Mouse (Mus musculus): Measurements from ENCODE around the gene Cul9. TPM values are rescaled to one million over a fixed set of nuclear protein-coding genes. Genes with fewer than 3 reads are reported as not detected.

The Cul9 gene
- polyA plus RNA-seq, 1 experiment from 2014 or later = 5.6 TPM

- Histone ChIP-seq H3K9me3 (replicated peaks; ENCODE audit: control insufficient read depth, low read length) (no peaks in the 10 kb centered on the region), H3K27ac (ENCODE audit: low read length) (no peak overlapping the region), H3K4me2 (ENCODE audit: low read depth, low read length) (peak overlapping the region; percentile 71; the same call in 1 of the 2 replicates), H3K4me3 (ENCODE audit: low read length) (no peak overlapping the region; the same call in none of the 2 replicates), H3K36me3 (ENCODE audit: control insufficient read depth, insufficient read depth) (no peaks in the 10 kb centered on the region), H3K9ac (ENCODE audit: low read length) (no peak overlapping the region), H3K4me1 (ENCODE audit: control insufficient read depth, insufficient read depth, low read length) (peaks cover 6% of the 10 kb centered on the region; the same call in 1 of the 2 replicates), H3K27me3 (ENCODE audit: control insufficient read depth, insufficient read depth, low read length) (peaks cover 64% of the 10 kb centered on the region)
- ATAC-seq (replicated peaks; ENCODE audit: extremely low read depth, insufficient read depth, low FRiP score) = no peak
- WGBS = 11% methylated on average over 6 of the region's 6 CpGs
Measured at GRCm38 (mm10) chr17:46484461-46484875, 61.7 kb downstream of the Cul9 start.

DNA sequence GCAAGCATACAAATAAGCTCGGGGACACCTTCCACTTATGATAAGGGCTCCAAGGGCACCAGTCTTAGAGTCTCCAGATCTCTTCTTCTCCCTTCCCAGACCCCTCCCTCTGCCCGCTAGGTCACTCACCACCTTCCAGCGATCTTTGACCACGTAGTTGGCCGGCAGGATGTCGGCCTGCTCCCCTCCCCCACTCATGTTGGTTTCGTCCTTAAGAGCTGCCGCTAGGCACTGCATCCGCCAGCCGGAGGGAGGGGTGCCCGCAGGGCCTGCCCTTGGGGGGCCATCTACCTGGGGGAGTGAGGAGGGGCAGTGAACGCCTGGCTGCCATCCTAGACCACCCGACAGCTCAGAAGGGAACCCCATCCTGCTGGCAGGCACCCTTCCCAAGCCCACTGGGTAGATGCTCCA is 62.2 kb downstream of the Cul9 start:
- 0 out of 2 replicates have a peak, but pooled peaks have one; percentile 20 for ATAC-seq (replicated peaks; ENCODE audit: extremely low read depth, insufficient read depth, low FRiP score)
- Histone ChIP-seq H3K4me3 (ENCODE audit: low read length) (peak overlapping the region; percentile 52), H3K27me3 (ENCODE audit: control insufficient read depth, insufficient read depth, low read length) (peaks cover 64% of the 10 kb centered on the region), H3K36me3 (ENCODE audit: control insufficient read depth, insufficient read depth) (no peaks in the 10 kb centered on the region), H3K9ac (ENCODE audit: low read length) (peak overlapping the region; percentile 21), H3K4me1 (ENCODE audit: control insufficient read depth, insufficient read depth, low read length) (peaks cover 6% of the 10 kb centered on the region; the same call in 1 of the 2 replicates), H3K27ac (ENCODE audit: low read length) (no peak overlapping the region), H3K4me2 (ENCODE audit: low read depth, low read length) (peak overlapping the region; percentile 71), H3K9me3 (replicated peaks; ENCODE audit: control insufficient read depth, low read length) (no peaks in the 10 kb centered on the region)
- WGBS = 1% methylated on average over 13 of the region's 13 CpGs

DNA sequence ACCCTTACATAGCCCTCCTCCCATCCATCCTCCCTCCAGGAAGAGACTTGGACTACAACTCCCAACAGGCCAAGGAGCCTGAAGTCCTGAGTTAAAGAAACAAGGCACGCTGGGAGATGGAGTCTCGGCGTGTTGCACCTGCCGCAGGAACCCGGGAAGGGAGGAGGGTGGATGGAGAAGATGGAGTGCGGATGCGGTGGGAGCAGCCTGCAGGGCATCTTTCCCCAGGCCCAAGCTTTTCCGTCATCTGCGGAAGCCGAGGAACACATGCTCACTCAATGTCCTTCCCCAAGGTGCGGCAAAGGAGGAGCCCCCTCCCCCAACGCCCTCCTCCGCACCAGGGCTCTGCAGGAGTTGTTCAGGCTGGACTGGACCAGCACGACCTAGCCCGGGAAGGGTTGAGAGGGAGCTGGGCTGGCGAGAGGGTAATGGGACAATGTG is 62.6 kb downstream of the Cul9 start:
- H3K27ac ChIP-seq (ENCODE audit: low read length) = no peak overlapping the region
- H3K27me3 ChIP-seq (ENCODE audit: control insufficient read depth, insufficient read depth, low read length) = peaks cover 64% of the 10 kb centered on the region
- H3K9ac ChIP-seq (ENCODE audit: low read length) = peak overlapping the region; percentile 21
- no peaks in the 10 kb centered on the region for H3K9me3 ChIP-seq (replicated peaks; ENCODE audit: control insufficient read depth, low read length)
- WGBS = 2% methylated on average over 16 of the region's 16 CpGs
- H3K36me3 ChIP-seq (ENCODE audit: control insufficient read depth, insufficient read depth) = no peaks in the 10 kb centered on the region
- peak overlapping the region; percentile 52 for H3K4me3 ChIP-seq (ENCODE audit: low read length)
- H3K4me2 ChIP-seq (ENCODE audit: low read depth, low read length) = peak overlapping the region; percentile 71
- H3K4me1 ChIP-seq (ENCODE audit: control insufficient read depth, insufficient read depth, low read length) = peaks cover 6% of the 10 kb centered on the region; the same call in 1 of the 2 replicates
- ATAC-seq (replicated peaks; ENCODE audit: extremely low read depth, insufficient read depth, low FRiP score) = peak; percentile 16; the same call in 1 of the 2 replicates

GRCm38 (mm10) chr17:46477286-46477685 is 68.9 kb downstream of the Cul9 start:
- H3K4me3 ChIP-seq (ENCODE audit: low read length) = no peak overlapping the region

DNA sequence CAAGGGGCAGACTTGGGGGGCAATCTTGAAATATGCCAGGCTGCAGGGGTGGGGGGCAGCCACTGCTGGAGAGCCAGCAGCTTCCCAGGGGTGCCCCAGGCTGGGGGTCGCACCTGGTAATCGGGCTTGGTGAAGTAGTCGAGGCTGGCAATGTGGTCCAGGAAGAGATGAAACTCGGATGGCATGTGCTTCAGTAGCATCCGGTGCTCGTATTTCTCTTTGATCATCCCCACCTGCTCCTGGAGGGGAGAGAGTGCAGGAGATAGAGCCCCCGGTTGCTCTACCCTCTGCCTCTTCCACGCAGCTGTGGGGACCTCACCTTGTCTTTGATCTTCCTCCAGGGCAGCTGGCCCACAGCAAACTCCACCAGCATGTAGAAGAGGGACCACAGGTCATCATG is 69.6 kb downstream of the Cul9 start:
- no peaks in the 10 kb centered on the region for H3K36me3 ChIP-seq (ENCODE audit: control insufficient read depth, insufficient read depth)
- H3K27ac ChIP-seq (ENCODE audit: low read length) = no peak overlapping the region
- WGBS = 63% methylated on average over 8 of the region's 8 CpGs
- H3K27me3 ChIP-seq (ENCODE audit: control insufficient read depth, insufficient read depth, low read length) = peaks cover 13% of the 10 kb centered on the region; the same call in 1 of the 2 replicates
- H3K9me3 ChIP-seq (replicated peaks; ENCODE audit: control insufficient read depth, low read length) = no peaks in the 10 kb centered on the region
- no peaks in the 10 kb centered on the region for H3K4me1 ChIP-seq (ENCODE audit: control insufficient read depth, insufficient read depth, low read length)
- no peak overlapping the region for H3K9ac ChIP-seq (ENCODE audit: low read length)
- H3K4me2 ChIP-seq (ENCODE audit: low read depth, low read length) = no peak overlapping the region
- no peak overlapping the region for H3K4me3 ChIP-seq (ENCODE audit: low read length)
- no peak for ATAC-seq (replicated peaks; ENCODE audit: extremely low read depth, insufficient read depth, low FRiP score)

More at GRCm38 (mm10) chr17:46477286-46477685, 68.9 kb downstream of the Cul9 start:
- Histone ChIP-seq H3K36me3 (ENCODE audit: control insufficient read depth, insufficient read depth) (no peaks in the 10 kb centered on the region), H3K27ac (ENCODE audit: low read length) (no peak overlapping the region), H3K9me3 (replicated peaks; ENCODE audit: control insufficient read depth, low read length) (no peaks in the 10 kb centered on the region), H3K27me3 (ENCODE audit: control insufficient read depth, insufficient read depth, low read length) (peaks cover 13% of the 10 kb centered on the region; the same call in 1 of the 2 replicates), H3K4me1 (ENCODE audit: control insufficient read depth, insufficient read depth, low read length) (no peaks in the 10 kb centered on the region), H3K9ac (ENCODE audit: low read length) (no peak overlapping the region), H3K4me2 (ENCODE audit: low read depth, low read length) (no peak overlapping the region)
- WGBS = 83% methylated on average over 15 of the region's 15 CpGs
- ATAC-seq (replicated peaks; ENCODE audit: extremely low read depth, insufficient read depth, low FRiP score) = no peak

GRCm38 (mm10) chr17:46467830-46468229 is 78.4 kb downstream of the Cul9 start:
- Histone ChIP-seq H3K9me3 (replicated peaks; ENCODE audit: control insufficient read depth, low read length) (no peaks in the 10 kb centered on the region), H3K4me1 (ENCODE audit: control insufficient read depth, insufficient read depth, low read length) (0 out of 2 replicates have a peak, but pooled peaks cover 3% of the 10 kb centered on the region), H3K4me3 (ENCODE audit: low read length) (no peak overlapping the region), H3K4me2 (ENCODE audit: low read depth, low read length) (no peak overlapping the region), H3K9ac (ENCODE audit: low read length) (no peak overlapping the region), H3K27me3 (ENCODE audit: control insufficient read depth, insufficient read depth, low read length) (peaks cover 3% of the 10 kb centered on the region), H3K36me3 (ENCODE audit: control insufficient read depth, insufficient read depth) (no peaks in the 10 kb centered on the region), H3K27ac (ENCODE audit: low read length) (no peak overlapping the region)
- no peak for ATAC-seq (replicated peaks; ENCODE audit: extremely low read depth, insufficient read depth, low FRiP score)
- WGBS = 73% methylated on average over 9 of the region's 9 CpGs

DNA sequence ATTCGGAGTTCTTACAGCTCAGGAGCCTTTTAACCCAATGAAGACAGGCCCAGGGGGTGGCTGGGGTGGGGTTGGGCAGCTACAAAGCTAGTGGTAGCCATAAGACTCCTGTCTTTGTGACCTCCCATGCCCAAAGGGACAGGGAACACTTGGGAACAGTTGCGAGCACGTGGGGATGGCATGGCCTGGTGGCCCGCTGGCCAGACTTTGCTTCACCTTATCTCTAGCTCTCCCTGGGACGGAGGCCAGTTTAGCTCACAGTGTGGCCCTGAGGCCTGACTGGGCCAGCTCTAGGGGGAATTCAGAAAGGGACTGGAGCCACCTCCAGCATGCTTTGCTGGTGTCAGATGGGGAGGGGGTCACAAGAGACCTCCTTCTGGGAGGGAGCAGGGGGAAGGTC is 84.0 kb downstream of the Cul9 start:
- ATAC-seq (replicated peaks; ENCODE audit: extremely low read depth, insufficient read depth, low FRiP score) = peak; percentile 34; the same call in 1 of the 2 replicates

GRCm38 (mm10) chr17:46461347-46461746 is 84.8 kb downstream of the Cul9 start:
- Histone ChIP-seq H3K9me3 (replicated peaks; ENCODE audit: control insufficient read depth, low read length) (no peaks in the 10 kb centered on the region), H3K27me3 (ENCODE audit: control insufficient read depth, insufficient read depth, low read length) (peaks cover 32% of the 10 kb centered on the region), H3K4me2 (ENCODE audit: low read depth, low read length) (peak overlapping the region; percentile 64), H3K9ac (ENCODE audit: low read length) (peak overlapping the region; percentile 57), H3K36me3 (ENCODE audit: control insufficient read depth, insufficient read depth) (no peaks in the 10 kb centered on the region), H3K4me3 (ENCODE audit: low read length) (peak overlapping the region; percentile 50), H3K27ac (ENCODE audit: low read length) (no peak overlapping the region), H3K4me1 (ENCODE audit: control insufficient read depth, insufficient read depth, low read length) (peaks cover 25% of the 10 kb centered on the region)
- WGBS = 9% methylated on average over 8 of the region's 8 CpGs
- no peak for ATAC-seq (replicated peaks; ENCODE audit: extremely low read depth, insufficient read depth, low FRiP score)

More for the DNA sequence above, 84.0 kb downstream of the Cul9 start:
- 43% methylated on average over 5 of the region's 5 CpGs for WGBS
- no peaks in the 10 kb centered on the region for H3K9me3 ChIP-seq (replicated peaks; ENCODE audit: control insufficient read depth, low read length)
- H3K4me3 ChIP-seq (ENCODE audit: low read length) = no peak overlapping the region
- no peaks in the 10 kb centered on the region for H3K36me3 ChIP-seq (ENCODE audit: control insufficient read depth, insufficient read depth)
- no peak overlapping the region for H3K4me2 ChIP-seq (ENCODE audit: low read depth, low read length)
- H3K27ac ChIP-seq (ENCODE audit: low read length) = no peak overlapping the region
- no peak overlapping the region for H3K9ac ChIP-seq (ENCODE audit: low read length)
- H3K4me1 ChIP-seq (ENCODE audit: control insufficient read depth, insufficient read depth, low read length) = peaks cover 25% of the 10 kb centered on the region
- H3K27me3 ChIP-seq (ENCODE audit: control insufficient read depth, insufficient read depth, low read length) = peaks cover 31% of the 10 kb centered on the region

DNA sequence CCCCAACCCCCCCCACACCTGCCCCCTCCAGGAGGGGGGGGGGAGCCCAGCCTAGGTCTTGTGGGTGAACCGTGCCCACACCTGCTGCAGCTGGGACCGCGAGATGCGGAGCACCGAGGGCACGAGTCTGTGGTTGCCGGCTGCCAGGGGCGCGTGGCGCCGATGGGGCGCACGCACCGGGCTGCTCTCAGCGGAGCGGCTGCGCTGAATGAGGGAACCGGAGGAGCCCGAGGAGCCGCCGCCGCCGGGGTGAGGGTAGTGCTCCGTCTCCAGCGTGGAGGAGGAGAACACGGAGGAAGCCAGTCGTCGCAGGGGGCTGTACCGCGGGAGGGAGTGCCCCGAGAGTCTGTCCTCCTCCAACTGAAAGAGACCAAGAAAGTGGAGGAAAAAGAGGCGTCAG is 85.5 kb downstream of the Cul9 start:
- Histone ChIP-seq H3K4me1 (ENCODE audit: control insufficient read depth, insufficient read depth, low read length) (peaks cover 27% of the 10 kb centered on the region), H3K9me3 (replicated peaks; ENCODE audit: control insufficient read depth, low read length) (no peaks in the 10 kb centered on the region), H3K27me3 (ENCODE audit: control insufficient read depth, insufficient read depth, low read length) (peaks cover 35% of the 10 kb centered on the region), H3K36me3 (ENCODE audit: control insufficient read depth, insufficient read depth) (no peaks in the 10 kb centered on the region), H3K9ac (ENCODE audit: low read length) (peak overlapping the region; percentile 57), H3K4me2 (ENCODE audit: low read depth, low read length) (peak overlapping the region; percentile 64), H3K27ac (ENCODE audit: low read length) (no peak overlapping the region), H3K4me3 (ENCODE audit: low read length) (peak overlapping the region; percentile 50)
- ATAC-seq (replicated peaks; ENCODE audit: extremely low read depth, insufficient read depth, low FRiP score) = no peak
- WGBS = 1% methylated on average over 32 of the region's 32 CpGs
